Mouse (Mus musculus) CH12.LX (cell line): ENCODE measurements around the gene Dnm3. TPM values are rescaled to one million over a fixed set of nuclear protein-coding genes. Genes with fewer than 3 reads are reported as not detected.

ENCODE experiments used
- DNase-seq: peaks from one replicate; pipeline ENCODE4 v3.0.0-alpha.2; 2013; ENCODE audit errors: extremely low read depth
- H3K27ac ChIP-seq: 2 replicates; pipeline ENCODE4 v1.5.1; 2012; ENCODE audit warnings: low read depth, mild to moderate bottlenecking, control low read depth, moderate library complexity; ENCODE audit not compliant: insufficient read depth
- H3K27me3 ChIP-seq: replicated peaks from 2 replicates; pipeline ENCODE3; 2012; ENCODE audit warnings: inconsistent platforms
- H3K36me3 ChIP-seq, 2 experiments: replicated peaks in 1 of 2; 2 replicates each; pipeline versions ENCODE3 to v1.6.1; 2012; ENCODE audit warnings: inconsistent platforms in 1 of 2, low read length in 1 of 2, mild to moderate bottlenecking in 1 of 2, mixed read lengths in 1 of 2, moderate library complexity in 1 of 2; ENCODE audit not compliant: control insufficient read depth in 1 of 2, insufficient read depth in 1 of 2
- H3K4me1 ChIP-seq, 2 experiments: 2 replicates each; pipeline ENCODE4 v1.6.1; 2012; ENCODE audit warnings: inconsistent platforms in 1 of 2, moderate library complexity in 1 of 2; ENCODE audit not compliant: insufficient read depth in 2 of 2, control insufficient read depth in 1 of 2
- H3K4me2 ChIP-seq: 2 replicates; pipeline ENCODE4 v1.6.1; 2012; ENCODE audit warnings: low read depth, mild to moderate bottlenecking, control low read depth; ENCODE audit not compliant: poor library complexity, insufficient read depth, severe bottlenecking
- H3K4me3 ChIP-seq, 3 experiments: fragments of 150-350 bp in 1 of 3; sonication (generic) in 1 of 3; replicated peaks in 1 of 3; 2 replicates each; pipeline versions ENCODE3 to v1.5.1; 2011 to 2012; ENCODE audit warnings: low read depth in 2 of 3, low read length in 2 of 3, mild to moderate bottlenecking in 2 of 3, moderate library complexity in 2 of 3, control low read depth in 1 of 3, improper control_type of control experiment in 1 of 3, inconsistent platforms in 1 of 3, mixed read lengths in 1 of 3; ENCODE audit not compliant: poor library complexity in 1 of 3
- H3K79me2 ChIP-seq: replicated peaks from 2 replicates; pipeline ENCODE4 v1.6.1; 2012; ENCODE audit warnings: mild to moderate bottlenecking, moderate library complexity; ENCODE audit not compliant: control insufficient read depth, poor library complexity, insufficient read depth, severe bottlenecking; ENCODE audit errors: extremely low read depth
- H3K9ac ChIP-seq: 2 replicates; pipeline ENCODE4 v1.6.1; 2012; ENCODE audit warnings: low read depth, mild to moderate bottlenecking, control low read depth, moderate library complexity; ENCODE audit not compliant: insufficient read depth
- H3K9me3 ChIP-seq: replicated peaks from 2 replicates; pipeline ENCODE3; 2012; ENCODE audit warnings: low read length, inconsistent platforms, mixed read lengths
- CHD1 ChIP-seq: IDR thresholded peaks from 2 replicates; pipeline ENCODE4 v1.6.1; 2012; ENCODE audit warnings: low read depth, low read length, improper control_type of control experiment, inconsistent platforms
- GABPA ChIP-seq: IDR thresholded peaks from 2 replicates; pipeline ENCODE4 v1.6.1; 2012; ENCODE audit warnings: low read depth, low read length, improper control_type of control experiment, inconsistent platforms; ENCODE audit not compliant: insufficient replicate concordance
- HCFC1 ChIP-seq: IDR thresholded peaks from 2 replicates; pipeline ENCODE4 v1.6.1; 2012; ENCODE audit warnings: low read depth, mild to moderate bottlenecking, inconsistent platforms, low read length, improper control_type of control experiment
- JUN ChIP-seq: IDR thresholded peaks from 2 replicates; pipeline ENCODE4 v1.6.1; 2011; ENCODE audit warnings: low read depth, mild to moderate bottlenecking, low read length, improper control_type of control experiment, moderate library complexity; ENCODE audit not compliant: insufficient read depth
- JUND ChIP-seq: conservative IDR thresholded peaks from 2 replicates; pipeline ENCODE4 v1.6.1; 2011; ENCODE audit warnings: low read depth, low read length, improper control_type of control experiment
- MAFK ChIP-seq: IDR thresholded peaks from 2 replicates; pipeline ENCODE4 v1.6.1; 2011; ENCODE audit warnings: low read length, improper control_type of control experiment; ENCODE audit not compliant: insufficient replicate concordance
- MAX ChIP-seq: IDR thresholded peaks from 2 replicates; pipeline ENCODE4 v1.6.1; 2011; ENCODE audit warnings: low read length, improper control_type of control experiment
- MEF2A ChIP-seq: IDR thresholded peaks from 2 replicates; pipeline ENCODE4 v1.6.1; 2014; ENCODE audit warnings: low read depth, mild to moderate bottlenecking, inconsistent platforms, low read length, improper control_type of control experiment, borderline replicate concordance
- MYC ChIP-seq: IDR thresholded peaks from 2 replicates; pipeline ENCODE4 v1.6.1; 2011; ENCODE audit warnings: low read depth, mild to moderate bottlenecking, improper control_type of control experiment, low read length
- NRF1 ChIP-seq: IDR thresholded peaks from 2 replicates; pipeline ENCODE4 v1.6.1; 2014; ENCODE audit warnings: low read depth, mild to moderate bottlenecking, inconsistent platforms, low read length, improper control_type of control experiment, moderate library complexity
- POLR2A ChIP-seq: IDR thresholded peaks from 2 replicates; pipeline ENCODE4 v1.6.1; 2011; ENCODE audit warnings: low read depth, mild to moderate bottlenecking, improper control_type of control experiment, low read length
- RAD21 ChIP-seq: IDR thresholded peaks from 2 replicates; pipeline ENCODE4 v1.6.1; 2011; ENCODE audit warnings: low read depth, mild to moderate bottlenecking, low read length, improper control_type of control experiment, moderate library complexity
- RCOR1 ChIP-seq: conservative IDR thresholded peaks from 2 replicates; pipeline ENCODE4 v1.6.1; 2012; ENCODE audit warnings: low read depth, mild to moderate bottlenecking, inconsistent platforms, low read length, improper control_type of control experiment
- SMC3 ChIP-seq: IDR thresholded peaks from 2 replicates; pipeline ENCODE4 v1.6.1; 2011; ENCODE audit warnings: low read depth, low read length, improper control_type of control experiment
- TCF12 ChIP-seq: IDR thresholded peaks from 2 replicates; pipeline ENCODE4 v1.6.1; 2014; ENCODE audit warnings: low read depth, mild to moderate bottlenecking, inconsistent platforms, low read length, improper control_type of control experiment
- USF1 ChIP-seq: IDR thresholded peaks from 2 replicates; pipeline ENCODE4 v1.6.1; 2014; ENCODE audit warnings: low read depth, mild to moderate bottlenecking, inconsistent platforms, low read length, improper control_type of control experiment
- USF2 ChIP-seq: conservative IDR thresholded peaks from 2 replicates; pipeline ENCODE4 v1.6.1; 2011; ENCODE audit warnings: low read depth, low read length, improper control_type of control experiment
- ZC3H11A ChIP-seq: IDR thresholded peaks from 2 replicates; pipeline ENCODE4 v1.6.1; 2012; ENCODE audit warnings: low read depth, mild to moderate bottlenecking, inconsistent platforms, low read length, improper control_type of control experiment
- ZKSCAN1 ChIP-seq: IDR thresholded peaks from 2 replicates; pipeline ENCODE4 v1.6.1; 2012; ENCODE audit warnings: low read depth, inconsistent platforms, low read length, improper control_type of control experiment, borderline replicate concordance
- ZNF384 ChIP-seq: IDR thresholded peaks from 2 replicates; pipeline ENCODE4 v1.6.1; 2012; ENCODE audit warnings: low read depth, low read length, improper control_type of control experiment, inconsistent platforms
- dilution Hi-C: fragments of 300-500 bp; cut with MboI; formaldehyde crosslinking; loops from 2 replicates; pipeline ENCODE4 v1.14.3; 2020; ENCODE audit warnings: low sequenced_read_pairs; ENCODE audit not compliant: extremely low pct_unique_long_range_greater_than_20kb, extremely low pct_ligation_motif_present
- in situ Hi-C: fragments of 300-500 bp; cut with MboI; formaldehyde crosslinking; loops from 3 replicates; pipeline ENCODE4 v1.14.3; 2019; ENCODE audit warnings: low sequenced_read_pairs, low pct_ligation_motif_present, low pct_unique_long_range_greater_than_20kb, mixed read lengths
- polyA plus RNA-seq: library from polyadenylated mRNA; unstranded; fragments of >175 nt; gene quantifications from 2 replicates; pipeline ENCODE4 v1.2.1, GENCODE M21; 2012; ENCODE audit warnings: low read depth; ENCODE audit not compliant: insufficient read length
- total RNA-seq, 2 experiments: library from RNA; depleted of rRNA; stranded (reverse); fragments of 300-350 nt in 1 of 2; fragments of >200 nt in 1 of 2; gene quantifications; 2 replicates each; pipeline ENCODE4 v1.2.3; 2012 to 2014

Gene Dnm3
- total and polyA plus RNA-seq, 3 experiments: 3.6 to 9.5 (median 6.9) TPM

- in situ Hi-C loops: no loop called here
- dilution Hi-C loops: no loop called here
These were observed 222.9 kb downstream of the Dnm3 start for GRCm38 (mm10) chr1:162254944-162255343.

DNA sequence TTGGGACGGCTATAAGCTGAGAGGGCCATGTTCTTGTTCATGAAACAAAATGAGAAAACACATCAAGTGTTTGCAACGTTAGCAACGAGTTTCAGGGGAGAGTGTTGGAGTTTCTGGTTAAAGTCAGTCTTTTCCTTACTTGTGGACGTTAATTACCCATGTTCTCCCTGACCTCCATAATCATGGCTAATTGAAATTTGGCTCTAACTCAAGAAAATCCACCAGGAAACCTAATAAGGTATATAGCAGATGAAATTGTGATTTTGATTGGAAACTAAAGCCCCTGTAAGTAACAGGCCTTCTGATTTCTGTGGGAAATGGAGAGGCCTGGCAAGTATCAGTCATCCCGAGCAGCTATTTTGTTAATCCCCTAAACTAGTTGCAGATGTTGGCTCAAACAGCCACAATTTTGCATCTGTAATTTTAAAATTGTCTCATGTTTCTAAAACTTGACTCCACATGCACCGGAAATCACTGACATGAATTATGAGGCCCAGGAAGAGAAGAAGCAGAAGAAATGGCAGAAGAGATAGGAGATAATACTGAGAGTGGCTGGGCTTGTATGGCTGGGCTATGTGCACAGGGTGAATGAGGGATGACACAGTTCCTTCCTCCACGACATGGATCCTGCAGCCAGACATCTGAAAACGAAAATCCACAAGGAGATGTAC, 223.7 kb downstream of the Dnm3 start:
- H3K9me3 ChIP-seq: no peaks in the 10 kb centered on the region
- no peak overlapping the region for H3K9ac ChIP-seq
- H3K27ac ChIP-seq: no peak overlapping the region
- no peak overlapping the region for H3K4me2 ChIP-seq
- H3K36me3 ChIP-seq: no peaks in the 10 kb centered on the region
- H3K4me1 ChIP-seq: no peaks in the 10 kb centered on the region
- TF ChIP-seq NRF1: no peak
- TF ChIP-seq ZC3H11A: no peak
- TF ChIP-seq RAD21: no peak
- TF ChIP-seq HCFC1: no peak
- no peak for TF ChIP-seq MAFK
- TF ChIP-seq ZNF384: no peak
- DNase-seq: no peak
- no peaks in the 10 kb centered on the region for H3K27me3 ChIP-seq
- no peaks in the 10 kb centered on the region for H3K79me2 ChIP-seq
- dilution Hi-C loops: no loop called here
- no peak overlapping the region for H3K4me3 ChIP-seq
- in situ Hi-C loops: no loop called here

More at GRCm38 (mm10) chr1:162254944-162255343, 222.9 kb downstream of the Dnm3 start:
- Histone ChIP-seq H3K9ac (no peak overlapping the region), H3K4me3 (no peak overlapping the region), H3K4me2 (no peak overlapping the region), H3K27me3 (no peaks in the 10 kb centered on the region), H3K27ac (no peak overlapping the region), H3K79me2 (no peaks in the 10 kb centered on the region), H3K9me3 (no peaks in the 10 kb centered on the region), H3K36me3 (no peaks in the 10 kb centered on the region), H3K4me1 (no peaks in the 10 kb centered on the region)
- no peak for DNase-seq
- TF ChIP-seq USF2 (no peak), MEF2A (no peak), JUN (no peak), ZKSCAN1 (no peak)

- no peaks in the 10 kb centered on the region for H3K4me1 ChIP-seq
- H3K9ac ChIP-seq: no peak overlapping the region
- in situ Hi-C loops: no loop called here
- H3K9me3 ChIP-seq: no peaks in the 10 kb centered on the region
- no peaks in the 10 kb centered on the region for H3K27me3 ChIP-seq
- H3K36me3 ChIP-seq: no peaks in the 10 kb centered on the region
- H3K4me3 ChIP-seq: no peak overlapping the region
- H3K27ac ChIP-seq: no peak overlapping the region
- no peak for TF ChIP-seq CHD1
- no peak for TF ChIP-seq POLR2A
- no peak for TF ChIP-seq RCOR1
- no peak for TF ChIP-seq MAX
- TF ChIP-seq JUND: no peak
- TF ChIP-seq MYC: no peak
- no peak for TF ChIP-seq TCF12
- TF ChIP-seq ZC3H11A: no peak
- TF ChIP-seq SMC3: no peak
- no peak for TF ChIP-seq NRF1
- TF ChIP-seq USF1: no peak
- TF ChIP-seq GABPA: no peak
- TF ChIP-seq, all 38 proteins: peak for 0
- Histone ChIP-seq H3K4me2 (no peak overlapping the region), H3K79me2 (no peaks in the 10 kb centered on the region)
- dilution Hi-C loops: no loop called here
- DNase-seq: no peak
These were observed 225.0 kb downstream of the Dnm3 start for GRCm38 (mm10) chr1:162252869-162253268.
